Mouse (Mus musculus): ENCODE data around the gene Zfp280b. TPM values are rescaled to one million over a fixed set of nuclear protein-coding genes. Genes with fewer than 3 reads are reported as not detected.
"Not testable (repeated sequence)": the region's sequence is repeated elsewhere in the genome, so short reads cannot be mapped to it uniquely, and the experiment has no call there.

Gene Zfp280b
- polyA plus RNA-seq, 1 experiment from 2014 or later, result 22.9 TPM

GRCm38 (mm10) chr10:76046754-76047153 lies 14.3 kb downstream of the Zfp280b start:
- Histone ChIP-seq H3K4me2 (replicated peaks; ENCODE audit: low read depth, low read length) (no peak overlapping the region), H3K4me1 (ENCODE audit: insufficient read depth, low read length) (no peaks in the 10 kb centered on the region), H3K27ac (ENCODE audit: low read length) (no peak overlapping the region), H3K27me3 (ENCODE audit: insufficient read depth, low read length) (no peaks in the 10 kb centered on the region), H3K9me3 (ENCODE audit: low read length) (no peaks in the 10 kb centered on the region), H3K36me3 (ENCODE audit: insufficient read depth, low read length) (peaks cover 14% of the 10 kb centered on the region; the same call in 1 of the 2 replicates), H3K4me3 (ENCODE audit: low read length) (no peak overlapping the region), H3K9ac (replicated peaks; ENCODE audit: low read length) (no peak overlapping the region)
- 11% methylated on average over 1 of the region's 1 CpGs for WGBS
- no peak for ATAC-seq (ENCODE audit: low FRiP score, low TSS enrichment)

- Histone ChIP-seq H3K4me2 (replicated peaks; ENCODE audit: low read depth, low read length) (no peak overlapping the region), H3K36me3 (ENCODE audit: insufficient read depth, low read length) (peaks cover 14% of the 10 kb centered on the region; the same call in 1 of the 2 replicates), H3K9me3 (ENCODE audit: low read length) (no peaks in the 10 kb centered on the region), H3K27ac (ENCODE audit: low read length) (no peak overlapping the region), H3K27me3 (ENCODE audit: insufficient read depth, low read length) (no peaks in the 10 kb centered on the region), H3K9ac (replicated peaks; ENCODE audit: low read length) (no peak overlapping the region), H3K4me3 (ENCODE audit: low read length) (no peak overlapping the region), H3K4me1 (ENCODE audit: insufficient read depth, low read length) (no peaks in the 10 kb centered on the region)
- 41% methylated on average over 5 of the region's 5 CpGs for WGBS
- no peak for ATAC-seq (ENCODE audit: low FRiP score, low TSS enrichment)
Observed at GRCm38 (mm10) chr10:76047182-76047869, 14.9 kb downstream of the Zfp280b start.

GRCm38 (mm10) chr10:76048967-76049366 lies 16.5 kb downstream of the Zfp280b start:
- no peak overlapping the region for H3K4me3 ChIP-seq (ENCODE audit: low read length)
- 0 out of 2 replicates have a peak, but pooled peaks cover 4% of the 10 kb centered on the region for H3K36me3 ChIP-seq (ENCODE audit: insufficient read depth, low read length)
- no peak overlapping the region for H3K9ac ChIP-seq (replicated peaks; ENCODE audit: low read length)
- no peak for ATAC-seq (ENCODE audit: low FRiP score, low TSS enrichment)
- WGBS, result 29% methylated on average over 6 of the region's 6 CpGs
- H3K27me3 ChIP-seq (ENCODE audit: insufficient read depth, low read length), result no peaks in the 10 kb centered on the region
- H3K4me1 ChIP-seq (ENCODE audit: insufficient read depth, low read length), result no peaks in the 10 kb centered on the region
- H3K27ac ChIP-seq (ENCODE audit: low read length), result no peak overlapping the region
- no peak overlapping the region for H3K4me2 ChIP-seq (replicated peaks; ENCODE audit: low read depth, low read length)
- no peaks in the 10 kb centered on the region for H3K9me3 ChIP-seq (ENCODE audit: low read length)

GRCm38 (mm10) chr10:76051860-76052259 lies 19.4 kb downstream of the Zfp280b start:
- no peaks in the 10 kb centered on the region for H3K4me1 ChIP-seq (ENCODE audit: insufficient read depth, low read length)
- no peak overlapping the region for H3K9ac ChIP-seq (replicated peaks; ENCODE audit: low read length)
- WGBS, result 69% methylated on average over 11 of the region's 11 CpGs
- no peaks in the 10 kb centered on the region for H3K27me3 ChIP-seq (ENCODE audit: insufficient read depth, low read length)
- no peak overlapping the region for H3K4me2 ChIP-seq (replicated peaks; ENCODE audit: low read depth, low read length)
- no peaks in the 10 kb centered on the region for H3K9me3 ChIP-seq (ENCODE audit: low read length)
- no peaks in the 10 kb centered on the region for H3K36me3 ChIP-seq (ENCODE audit: insufficient read depth, low read length)
- H3K4me3 ChIP-seq (ENCODE audit: low read length), result no peak overlapping the region
- no peak for ATAC-seq (ENCODE audit: low FRiP score, low TSS enrichment)
- no peak overlapping the region for H3K27ac ChIP-seq (ENCODE audit: low read length)

- Histone ChIP-seq H3K36me3 (ENCODE audit: insufficient read depth, low read length) (no peaks in the 10 kb centered on the region), H3K4me2 (replicated peaks; ENCODE audit: low read depth, low read length) (no peak overlapping the region), H3K27ac (ENCODE audit: low read length) (no peak overlapping the region), H3K9ac (replicated peaks; ENCODE audit: low read length) (no peak overlapping the region), H3K4me3 (ENCODE audit: low read length) (no peak overlapping the region), H3K9me3 (ENCODE audit: low read length) (peaks cover 2% of the 10 kb centered on the region; the same call in 1 of the 2 replicates), H3K27me3 (ENCODE audit: insufficient read depth, low read length) (no peaks in the 10 kb centered on the region), H3K4me1 (ENCODE audit: insufficient read depth, low read length) (no peaks in the 10 kb centered on the region)
- no peak for ATAC-seq (ENCODE audit: low FRiP score, low TSS enrichment)
- 92% methylated on average over 5 of the region's 5 CpGs for WGBS
Observed at GRCm38 (mm10) chr10:76062439-76062838, 30.0 kb downstream of the Zfp280b start.

GRCm38 (mm10) chr10:76067674-76068613 lies 35.5 kb downstream of the Zfp280b start:
- no peaks in the 10 kb centered on the region for H3K9me3 ChIP-seq (ENCODE audit: low read length)
- H3K27me3 ChIP-seq (ENCODE audit: insufficient read depth, low read length), result no peaks in the 10 kb centered on the region
- 18% methylated on average over 12 of the region's 12 CpGs for WGBS
- peaks cover 4% of the 10 kb centered on the region; the same call in 1 of the 2 replicates for H3K4me1 ChIP-seq (ENCODE audit: insufficient read depth, low read length)
- peak; percentile 88 for ATAC-seq (ENCODE audit: low FRiP score, low TSS enrichment)
- peak overlapping the region; percentile 85 for H3K27ac ChIP-seq (ENCODE audit: low read length)
- no peak overlapping the region for H3K9ac ChIP-seq (replicated peaks; ENCODE audit: low read length)
- no peaks in the 10 kb centered on the region for H3K36me3 ChIP-seq (ENCODE audit: insufficient read depth, low read length)
- peak overlapping the region; percentile 19; the same call in 1 of the 2 replicates for H3K4me2 ChIP-seq (replicated peaks; ENCODE audit: low read depth, low read length)
- H3K4me3 ChIP-seq (ENCODE audit: low read length), result no peak overlapping the region

- not testable (repeated sequence) for H3K4me3 ChIP-seq (ENCODE audit: low read length); H3K9ac ChIP-seq (replicated peaks; ENCODE audit: low read length); H3K4me2 ChIP-seq (replicated peaks; ENCODE audit: low read depth, low read length); H3K4me1 ChIP-seq (ENCODE audit: insufficient read depth, low read length); H3K27me3 ChIP-seq (ENCODE audit: insufficient read depth, low read length); H3K27ac ChIP-seq (ENCODE audit: low read length); H3K9me3 ChIP-seq (ENCODE audit: low read length); ATAC-seq (ENCODE audit: low FRiP score, low TSS enrichment); H3K36me3 ChIP-seq (ENCODE audit: insufficient read depth, low read length)
- 88% methylated on average over 5 of the region's 5 CpGs for WGBS
Observed at GRCm38 (mm10) chr10:76072080-76072479, 39.6 kb downstream of the Zfp280b start.

- H3K4me2 ChIP-seq (replicated peaks; ENCODE audit: low read depth, low read length); H3K36me3 ChIP-seq (ENCODE audit: insufficient read depth, low read length); H3K27me3 ChIP-seq (ENCODE audit: insufficient read depth, low read length); H3K27ac ChIP-seq (ENCODE audit: low read length); ATAC-seq (ENCODE audit: low FRiP score, low TSS enrichment); H3K4me1 ChIP-seq (ENCODE audit: insufficient read depth, low read length); H3K4me3 ChIP-seq (ENCODE audit: low read length); H3K9ac ChIP-seq (replicated peaks; ENCODE audit: low read length); H3K9me3 ChIP-seq (ENCODE audit: low read length): not testable (repeated sequence)
- WGBS, result 94% methylated on average over 2 of the region's 2 CpGs
Observed at GRCm38 (mm10) chr10:76077008-76077407, 44.6 kb downstream of the Zfp280b start.
